8 mouse cellular contexts compared by ENCODE assay signal in genomic region chr4:106839254-106839834, GRCm38 (mm10). TPM values are rescaled to one million over a fixed set of nuclear protein-coding genes. Genes with fewer than 3 reads are reported as not detected.
DNase-seq lines count a peak whose midpoint lies in the region; ATAC-seq and TF ChIP-seq lines count a peak whose summit lies in the region.

No protein-coding gene starts in this region.

- H3K4me3 ChIP-seq in CH12.LX (replicated peaks in 1 of 3; ENCODE audit: low read depth in 2 of 3, low read length in 2 of 3, poor library complexity in 1 of 3), result peak overlapping the region; percentile 32 to 65 (median 65)
- peak overlapping the region; percentile 75 for H3K4me3 ChIP-seq in liver, embryonic 12.5 days
- peak overlapping the region; percentile 72 for H3K4me3 ChIP-seq in olfactory bulb, adult 2 months (ENCODE audit: insufficient read depth, low read depth, low read length)

- no peak for TF ChIP-seq RAD21 in CH12.LX (IDR thresholded peaks at IDR 0.05; ENCODE audit: low read depth, low read length)

- ATAC-seq in inflammation-experienced regulatory T-cells, adult 6 months, result peak; percentile 68
- peak; percentile 55 for ATAC-seq in liver, embryonic 12.5 days
- no peak for ATAC-seq in monocyte, adult 5-6 weeks (replicated peaks; ENCODE audit: insufficient number of reproducible peaks, low FRiP score, low TSS enrichment, poor library complexity, severe bottlenecking)

- peaks cover 7 to 26% of the 10 kb centered on the region in 2 experiments; a peak in 3 of 4 replicates for H3K4me1 ChIP-seq in CH12.LX (ENCODE audit: control insufficient read depth in 1 of 2, insufficient read depth in 2 of 2)
- H3K4me1 ChIP-seq in liver, embryonic 12.5 days, result peaks cover 49% of the 10 kb centered on the region
- peaks cover 19% of the 10 kb centered on the region for H3K4me1 ChIP-seq in olfactory bulb, adult 2 months (ENCODE audit: control insufficient read depth, insufficient read depth, low read length)

- H3K27me3 ChIP-seq in CH12.LX (replicated peaks), result no peaks in the 10 kb centered on the region
- H3K27me3 ChIP-seq in liver, embryonic 12.5 days (replicated peaks), result peaks cover 8% of the 10 kb centered on the region

- peak overlapping the region; percentile 54 for H3K4me2 ChIP-seq in CH12.LX (ENCODE audit: insufficient read depth, low read depth, poor library complexity, severe bottlenecking)
- peak overlapping the region; percentile 100 for H3K4me2 ChIP-seq in liver, embryonic 12.5 days

- dilution Hi-C loops in CH12.LX (cut with MboI; ENCODE audit: extremely low pct_ligation_motif_present, extremely low pct_unique_long_range_greater_than_20kb, low sequenced_read_pairs), result no loop called here

- no peaks in the 10 kb centered on the region for H3K36me3 ChIP-seq in CH12.LX (replicated peaks in 1 of 2; ENCODE audit: control insufficient read depth in 1 of 2, insufficient read depth in 1 of 2, low read length in 1 of 2)
- H3K36me3 ChIP-seq in liver, embryonic 12.5 days, result no peaks in the 10 kb centered on the region

- TF ChIP-seq CTCF in CH12.LX (conservative IDR thresholded peaks at IDR 0.05 in 1 of 2, IDR thresholded peaks at IDR 0.05 in 1 of 2; ENCODE audit: low read depth in 2 of 2, low read length in 2 of 2), result no peak
- no peak for TF ChIP-seq CTCF in olfactory bulb, adult 2 months (IDR thresholded peaks at IDR 0.05; ENCODE audit: insufficient read depth, low read depth, low read length)

- no peaks in the 10 kb centered on the region for H3K79me2 ChIP-seq in CH12.LX (replicated peaks; ENCODE audit: control insufficient read depth, extremely low read depth, insufficient read depth, poor library complexity, severe bottlenecking)

- peak overlapping the region; percentile 61 for H3K9ac ChIP-seq in CH12.LX (ENCODE audit: insufficient read depth, low read depth)
- peak overlapping the region; percentile 83 for H3K9ac ChIP-seq in liver, embryonic 12.5 days

- peak; percentile 65 for DNase-seq in 3134 (ENCODE audit: extremely low read depth, insufficient read length, low spot score)
- DNase-seq in CH12.LX (ENCODE audit: extremely low read depth), result peak; percentile 55
- DNase-seq in cerebellum, adult 9-11 months, result peak; percentile 72
- DNase-seq in gastrocnemius, adult 8-10 months (ENCODE audit: low spot score in 2 of 2), result peak; percentile 18 to 24

- WGBS in liver, embryonic 12.5 days (ENCODE audit: insufficient replicate concordance), result under 1% methylated on average over 32 of the region's 32 CpGs
- 0% methylated on average over 32 of the region's 32 CpGs for WGBS in olfactory bulb, adult 2 months

- in situ Hi-C loops in CH12.LX (cut with MboI; ENCODE audit: low pct_ligation_motif_present, low pct_unique_long_range_greater_than_20kb, low sequenced_read_pairs), result loop anchor here (10.0 kb wide), 2 partner anchors 125 to 325 kb away; no protein-coding TSS in a partner anchor

- TF ChIP-seq POLR2A in CH12.LX (IDR thresholded peaks at IDR 0.05; ENCODE audit: low read depth, low read length), result peak; percentile 17; the same call in 1 of the 2 replicates
- TF ChIP-seq POLR2A in olfactory bulb, adult 2 months (IDR thresholded peaks at IDR 0.05; ENCODE audit: insufficient read depth, low read depth, low read length), result no peak; the same call in 1 of the 2 replicates

- H3K9me3 ChIP-seq in CH12.LX (replicated peaks; ENCODE audit: low read length), result no peaks in the 10 kb centered on the region
- no peaks in the 10 kb centered on the region for H3K9me3 ChIP-seq in liver, embryonic 12.5 days (replicated peaks)

- TF ChIP-seq EP300 in CH12.LX (IDR thresholded peaks at IDR 0.05; ENCODE audit: low read length), result no peak

- peak overlapping the region; percentile 37 for H3K27ac ChIP-seq in CH12.LX (ENCODE audit: insufficient read depth, low read depth)
- peak overlapping the region; percentile 87 for H3K27ac ChIP-seq in liver, embryonic 12.5 days
- peak overlapping the region; percentile 70 for H3K27ac ChIP-seq in olfactory bulb, adult 2 months (ENCODE audit: insufficient read depth, low read depth, low read length)

TF ChIP-seq in CH12.LX, 34 proteins besides CTCF, POLR2A, EP300 and RAD21:
- TF ChIP-seq TCF12 (IDR thresholded peaks at IDR 0.05; ENCODE audit: low read depth, low read length) (0 out of 2 replicates have a peak, but pooled peaks have one; percentile 9), E2F4 (IDR thresholded peaks at IDR 0.05; ENCODE audit: insufficient replicate concordance, low read depth, low read length) (no peak), IRF4 (IDR thresholded peaks at IDR 0.05; ENCODE audit: low read depth, low read length) (no peak), POLR2AphosphoS2 (IDR thresholded peaks at IDR 0.05; ENCODE audit: low read depth, low read length) (peak; percentile 1; the same call in 1 of the 2 replicates), HCFC1 (IDR thresholded peaks at IDR 0.05; ENCODE audit: low read depth, low read length) (peak; percentile 3; the same call in 1 of the 2 replicates), MXI1 (IDR thresholded peaks at IDR 0.05; ENCODE audit: low read depth, low read length) (0 out of 2 replicates have a peak, but pooled peaks have one; percentile 26), SIN3A (IDR thresholded peaks at IDR 0.05; ENCODE audit: low read length) (peak; percentile 8; the same call in 1 of the 2 replicates), ELF1 (IDR thresholded peaks at IDR 0.05; ENCODE audit: low read depth, low read length) (peak; percentile 2; the same call in 1 of the 2 replicates)

RNA-seq across cellular contexts. Expression of gene Acot11, which starts 34.5 kb away (rescaled TPM):
- total RNA-seq in CH12.LX (2012; rRNA removed), result 4.8 and 6.8 TPM in 2 replicates
- 2.0 and 2.3 TPM in 2 replicates for total RNA-seq in CH12.LX (2014; rRNA removed)
- polyA plus RNA-seq in CH12.LX (2012; ENCODE audit: insufficient read length, low read depth), result 4.3 and 4.4 TPM in 2 replicates
- 10 to 100 TPM in 2 of 4 experiments, 1 to 10 TPM in 2; 9.1 to 12.9 (median 10.1) TPM for total RNA-seq in gastrocnemius, adult 8-10 months (2022)
- 1 to 10 TPM; 3.5 to 9.2 (median 5.8) TPM for polyA plus RNA-seq in inflammation-experienced regulatory T-cells, adult 6 months (2017; shearing (Covaris generic))
- 7.5 and 7.6 TPM in 2 replicates for polyA plus RNA-seq in liver, embryonic 12.5 days (2016; fragmentation: Nextera tagmentation; extraction: Ambion mirVana)
- not detected in 2 replicates for polyA plus RNA-seq in olfactory bulb, adult 2 months (2012; ENCODE audit: insufficient read depth, insufficient read length, low replicate concordance, missing spikeins)
- 6.8 to 11.0 TPM (median 8.8 TPM) in 3 replicates for total RNA-seq in monocyte, adult 5-6 weeks (2017)

Comparison
In these comparisons a context has a peak if more than half of its experiments do, and no peak if none do; other contexts are left out.
1. DNase-seq: peak in every context shown above with its lines; median percentile 72 in cerebellum, adult 9-11 months; 65 in 3134; 55 in CH12.LX; 21 in gastrocnemius, adult 8-10 months.
2. H3K27ac ChIP-seq: peak in every context shown above with its lines; median percentile 87 in liver, embryonic 12.5 days; 70 in olfactory bulb, adult 2 months; 37 in CH12.LX.